Mouse (Mus musculus) naive thymus-derived CD4-positive, alpha-beta T cell, adult 2 months (primary cell): Measurements from ENCODE around the gene Mesd.

ENCODE experiments used
- DNase-seq: peaks from one replicate; pipeline ENCODE4 v3.0.0-alpha.2; 2011; ENCODE audit warnings: low read depth

Mesd gene

DNA sequence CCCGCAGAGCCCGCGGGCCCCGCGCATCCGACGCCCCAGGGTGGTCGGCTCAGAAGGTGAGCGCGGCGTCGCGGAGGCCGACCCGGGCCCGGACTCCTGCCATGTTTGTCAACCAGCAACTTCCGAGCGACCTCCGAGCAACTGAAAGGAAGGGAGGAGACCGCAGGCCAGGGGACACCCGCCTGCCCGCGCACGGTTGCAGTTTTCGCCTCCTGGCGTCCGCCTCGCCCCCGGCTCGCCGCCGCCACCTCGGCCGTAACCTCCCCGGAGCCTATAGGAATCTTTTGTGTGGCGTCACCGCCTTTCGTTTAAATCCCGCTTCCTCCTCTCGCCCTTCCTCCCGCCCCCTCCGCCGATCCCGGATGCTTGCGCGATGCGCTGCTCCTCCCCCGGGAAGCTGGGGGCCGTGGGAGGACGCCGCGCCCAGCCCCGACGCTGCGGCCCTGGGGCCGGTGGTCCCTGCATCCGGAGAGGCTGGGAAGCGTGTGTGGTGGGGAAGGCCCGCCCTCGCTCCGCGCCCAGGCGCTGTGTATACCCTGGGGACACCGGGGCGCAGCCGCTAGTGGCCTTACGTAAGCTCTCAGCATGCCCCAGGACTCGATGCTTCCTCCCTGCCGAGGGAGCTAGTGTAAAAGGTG is at the start of gene Mesd, which contains the start of gene Tlnrd1:
Mesd (plus strand) TSS at position 446 of the 638 bp plus-strand sequence.
Tlnrd1 (minus strand) TSS at position 285 of the 638 bp plus-strand sequence.
- peak; percentile 82 for DNase-seq

DNA sequence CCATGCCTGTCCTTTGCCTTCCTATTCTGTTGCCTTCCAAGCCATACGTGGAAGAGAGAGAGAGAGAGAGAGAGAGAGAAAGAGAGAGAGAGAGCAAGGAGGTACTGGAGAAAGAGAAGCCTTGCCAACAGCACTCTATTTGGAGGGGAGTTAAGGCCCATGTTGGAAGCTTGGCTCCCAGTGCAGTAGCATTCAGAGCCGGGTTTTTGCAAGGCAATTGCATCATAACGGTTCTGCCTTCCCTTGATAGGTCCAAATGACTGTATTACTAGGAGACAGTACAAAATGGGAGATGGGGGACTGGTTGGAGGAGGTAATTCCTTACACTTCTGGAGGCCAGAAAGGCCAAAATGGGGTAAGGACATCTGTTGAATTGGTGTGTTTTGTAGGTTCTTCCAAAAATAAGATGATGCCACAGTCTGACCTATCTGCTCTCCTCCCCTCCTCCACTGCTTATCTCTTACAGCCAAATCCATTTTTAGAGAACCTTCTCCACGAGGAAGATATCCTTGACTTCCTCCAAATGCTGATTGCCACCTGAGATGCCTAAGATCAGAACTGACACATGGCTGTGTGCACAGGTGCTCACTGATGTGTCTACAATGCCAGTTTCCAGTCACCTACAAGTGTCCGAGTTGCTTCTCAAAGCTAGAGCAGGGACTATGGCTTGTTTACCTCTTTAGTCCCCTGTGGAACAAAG is 45.6 kb upstream of the Mesd start:
- DNase-seq: no peak

DNA sequence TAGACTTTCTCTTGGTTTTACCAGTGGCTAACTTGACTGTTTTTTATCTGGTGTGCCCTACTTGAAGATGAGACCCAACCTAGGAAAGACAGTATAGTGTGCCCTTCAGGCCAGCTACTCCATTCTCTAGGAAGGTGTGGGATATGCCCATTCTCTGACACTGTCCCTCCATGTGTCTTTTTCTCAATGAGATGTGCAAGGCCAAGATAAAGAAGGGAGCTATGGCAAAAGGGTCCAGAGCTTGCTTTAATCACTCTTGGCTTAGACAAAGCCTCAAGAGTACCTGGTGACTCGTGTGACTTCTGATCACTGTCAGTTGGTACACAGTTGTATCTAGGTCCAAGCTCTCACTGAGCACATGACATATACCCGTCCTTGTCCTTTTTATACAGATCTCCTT is 44.2 kb upstream of the Mesd start:
- no peak for DNase-seq

DNA sequence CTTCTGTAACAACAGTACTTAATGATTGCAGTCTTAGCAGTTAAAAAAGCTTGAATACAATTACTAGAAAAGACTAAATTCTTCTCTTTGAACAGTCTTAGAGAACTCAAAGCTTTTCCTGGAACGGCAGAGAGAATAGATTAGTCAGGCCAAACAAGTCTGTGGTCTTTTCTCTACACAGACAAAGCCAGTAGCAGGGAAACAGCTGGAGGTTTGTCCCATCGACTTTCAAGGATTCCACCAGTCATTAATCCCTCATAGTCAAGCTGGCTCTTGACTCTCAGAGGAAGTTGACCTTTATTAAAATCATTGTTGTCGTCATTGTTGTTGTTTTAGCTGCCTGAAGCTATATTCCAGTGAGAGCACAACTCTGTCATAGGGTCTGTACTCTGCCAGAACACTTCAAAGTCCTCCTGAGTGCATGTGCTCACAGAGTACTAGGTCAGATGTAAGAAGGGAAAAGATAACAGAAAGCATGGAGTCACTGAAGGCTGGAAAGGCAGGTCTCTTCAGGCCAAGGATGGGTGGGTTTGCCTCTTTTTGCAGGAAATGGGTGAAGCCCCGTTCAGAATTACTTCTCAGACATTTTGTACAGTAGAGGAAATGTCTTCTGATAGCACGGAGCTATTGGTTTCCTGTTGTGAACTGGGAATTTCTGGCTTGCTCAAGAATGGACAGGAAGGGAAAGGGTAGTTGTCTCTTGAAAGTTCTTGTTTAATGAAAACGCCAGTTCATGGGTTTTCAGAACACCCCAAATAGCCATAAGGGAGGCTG is 41.6 kb upstream of the Mesd start:
- no peak for DNase-seq

DNA sequence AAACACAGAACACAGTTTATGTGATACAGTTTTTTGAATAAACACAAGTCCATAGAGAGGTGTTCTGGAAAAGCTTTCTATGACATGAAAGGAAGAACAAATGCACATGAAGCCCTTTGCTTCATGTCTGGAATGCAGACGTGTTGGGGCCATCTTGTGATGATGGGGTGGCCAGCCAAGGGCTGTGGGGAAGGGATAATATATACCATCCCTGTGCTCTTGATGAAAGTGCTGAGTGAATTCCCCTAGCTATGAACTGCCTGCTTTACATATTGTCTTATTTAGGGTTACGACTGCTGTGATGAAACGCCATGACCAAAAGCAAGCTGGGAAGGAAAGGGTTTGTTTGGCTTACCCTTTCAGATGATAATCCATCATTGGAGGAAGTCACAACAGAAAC is 39.5 kb upstream of the Mesd start:
- no peak for DNase-seq

DNA sequence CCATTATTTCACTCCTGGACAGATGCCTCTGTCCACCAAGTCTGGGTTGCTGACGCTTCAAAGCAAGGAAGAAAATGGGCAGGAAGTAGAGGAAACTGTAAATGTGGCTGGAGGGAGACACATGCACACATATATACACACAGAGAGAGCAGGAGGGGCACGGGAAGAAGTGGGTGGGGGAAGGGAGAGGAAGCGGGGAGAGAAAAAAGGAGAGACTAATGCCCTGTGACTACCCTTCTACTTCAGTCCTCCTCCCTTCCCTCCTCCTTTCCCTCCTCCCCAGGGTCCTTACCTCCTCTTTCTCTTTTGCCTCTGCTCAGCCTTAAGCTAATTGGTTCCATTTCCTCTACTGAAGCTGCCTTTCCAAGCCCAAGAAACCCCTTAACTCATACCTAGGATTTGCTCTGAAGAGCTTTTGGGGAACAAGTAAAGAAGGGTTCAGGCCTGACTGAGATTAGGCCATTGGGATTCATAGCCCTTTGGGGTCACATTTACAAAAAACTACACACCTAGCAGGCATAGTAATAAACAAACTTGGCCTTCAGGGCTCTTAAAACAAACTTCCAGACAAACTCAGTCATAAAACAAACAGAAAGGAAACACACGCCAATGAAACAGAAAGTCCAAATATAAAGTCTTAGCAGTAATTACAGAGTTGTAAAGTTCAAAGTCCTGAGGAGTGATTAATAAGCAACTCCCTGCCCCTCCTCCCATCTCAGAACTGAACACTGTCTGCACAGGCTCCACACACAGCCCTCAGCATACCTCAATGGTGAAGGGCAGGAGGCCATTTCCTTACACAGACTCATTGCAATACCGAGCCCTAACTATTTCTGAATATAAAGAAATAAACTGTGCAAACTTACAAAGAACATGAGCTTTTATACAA is 36.8 kb upstream of the Mesd start:
- no peak for DNase-seq

DNA sequence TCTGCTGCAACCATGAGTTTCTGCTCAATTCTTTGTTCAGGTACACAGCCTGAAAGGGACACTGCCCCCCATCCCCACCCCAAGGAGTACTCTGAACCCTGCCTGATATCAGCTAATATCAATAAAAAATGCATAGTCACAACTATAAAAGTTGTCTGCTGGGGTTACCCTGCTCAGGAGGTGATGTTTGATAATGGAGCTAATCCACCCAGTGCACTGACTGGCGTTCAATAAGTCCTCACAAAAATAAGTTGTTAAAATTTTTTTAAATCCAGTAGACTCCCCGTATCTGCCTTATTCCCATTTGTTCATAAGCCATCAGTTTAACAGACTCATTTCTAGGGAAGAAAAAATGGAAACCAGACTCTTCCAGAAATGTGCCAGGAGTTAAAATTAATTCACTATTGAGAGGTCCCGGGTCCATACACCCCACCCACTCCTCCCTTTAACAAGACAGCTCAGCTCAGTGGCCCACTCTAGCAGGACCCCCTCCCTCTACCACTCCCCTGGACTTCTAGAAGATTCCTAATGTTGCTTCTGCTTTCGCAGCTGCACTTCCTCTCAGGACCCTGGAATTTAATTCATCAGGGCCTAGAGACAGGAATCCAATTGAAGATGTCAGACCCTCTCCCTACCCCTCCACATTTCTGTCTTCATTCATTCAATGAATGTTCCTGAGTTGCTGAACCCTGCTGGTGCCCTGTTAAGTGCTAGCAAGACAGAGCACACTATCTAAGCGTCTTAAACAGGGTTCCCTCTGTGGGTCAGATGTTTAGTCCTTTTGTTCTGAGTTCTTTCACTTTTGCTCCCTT is 32.5 kb upstream of the Mesd start:
- DNase-seq: no peak

DNA sequence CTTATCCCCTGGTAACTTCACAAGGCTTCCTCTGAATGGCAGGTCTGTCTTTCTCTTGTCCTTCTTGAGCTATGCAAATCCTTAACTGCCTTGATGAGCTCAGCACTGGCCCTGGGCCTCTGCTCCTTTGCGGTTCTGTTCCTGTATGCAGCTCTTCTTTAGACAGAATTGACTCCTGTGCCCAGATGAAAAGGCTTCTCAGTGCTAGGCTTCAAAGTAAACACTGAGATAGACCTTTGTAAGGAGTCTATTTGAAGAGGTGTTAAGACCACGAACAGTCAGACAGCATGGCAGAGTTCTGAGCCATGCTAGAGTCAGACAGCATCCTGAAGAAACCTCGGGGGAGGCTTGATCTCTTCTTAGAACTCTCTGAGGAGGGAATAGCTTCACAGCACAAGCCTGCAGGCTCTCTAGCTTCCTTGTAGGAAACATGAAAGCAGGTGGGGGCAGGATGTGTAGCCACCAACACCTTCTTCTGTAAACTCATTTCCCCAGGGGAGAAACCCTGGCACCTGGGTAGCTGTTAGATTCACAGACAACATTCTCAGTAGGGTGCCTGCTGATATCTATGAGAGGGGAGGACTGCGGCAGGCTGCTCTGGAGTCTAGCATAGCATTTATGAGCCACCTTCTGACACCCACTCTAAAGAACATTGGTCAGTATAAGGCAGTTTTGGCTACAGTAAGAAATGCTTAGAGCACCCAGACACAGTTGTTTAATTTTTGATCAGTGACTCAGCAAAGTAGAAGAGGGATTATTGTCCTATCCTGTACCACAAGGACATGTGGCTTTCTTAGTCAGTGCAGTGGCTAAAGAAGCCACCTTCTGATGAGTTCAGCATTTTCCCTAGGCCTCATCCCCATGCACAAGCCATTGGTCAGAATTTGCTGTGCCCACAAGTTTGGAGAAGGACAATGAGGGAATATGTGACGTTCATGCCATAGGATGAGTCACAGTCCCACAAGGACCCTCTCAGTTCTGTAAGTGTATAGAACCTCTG is 31.6 kb upstream of the Mesd start:
- no peak for DNase-seq

DNA sequence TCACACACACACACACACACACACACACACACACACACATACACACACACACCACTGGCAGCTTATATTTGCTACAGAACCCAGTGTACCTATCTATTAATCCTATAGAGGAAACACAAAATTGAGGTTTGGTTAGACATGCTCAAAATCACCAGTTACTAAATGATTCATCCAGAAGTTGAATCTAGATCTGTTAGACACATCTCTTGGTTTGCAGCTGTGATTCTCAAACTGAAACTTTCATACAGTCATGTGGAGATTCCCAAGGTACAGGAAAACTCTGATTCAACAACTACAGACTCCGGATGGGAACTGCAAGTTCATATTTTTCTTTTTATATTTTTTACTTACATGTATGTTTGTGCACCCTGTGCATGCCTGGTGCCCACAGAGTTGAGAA is 29.1 kb upstream of the Mesd start:
- DNase-seq: no peak

DNA sequence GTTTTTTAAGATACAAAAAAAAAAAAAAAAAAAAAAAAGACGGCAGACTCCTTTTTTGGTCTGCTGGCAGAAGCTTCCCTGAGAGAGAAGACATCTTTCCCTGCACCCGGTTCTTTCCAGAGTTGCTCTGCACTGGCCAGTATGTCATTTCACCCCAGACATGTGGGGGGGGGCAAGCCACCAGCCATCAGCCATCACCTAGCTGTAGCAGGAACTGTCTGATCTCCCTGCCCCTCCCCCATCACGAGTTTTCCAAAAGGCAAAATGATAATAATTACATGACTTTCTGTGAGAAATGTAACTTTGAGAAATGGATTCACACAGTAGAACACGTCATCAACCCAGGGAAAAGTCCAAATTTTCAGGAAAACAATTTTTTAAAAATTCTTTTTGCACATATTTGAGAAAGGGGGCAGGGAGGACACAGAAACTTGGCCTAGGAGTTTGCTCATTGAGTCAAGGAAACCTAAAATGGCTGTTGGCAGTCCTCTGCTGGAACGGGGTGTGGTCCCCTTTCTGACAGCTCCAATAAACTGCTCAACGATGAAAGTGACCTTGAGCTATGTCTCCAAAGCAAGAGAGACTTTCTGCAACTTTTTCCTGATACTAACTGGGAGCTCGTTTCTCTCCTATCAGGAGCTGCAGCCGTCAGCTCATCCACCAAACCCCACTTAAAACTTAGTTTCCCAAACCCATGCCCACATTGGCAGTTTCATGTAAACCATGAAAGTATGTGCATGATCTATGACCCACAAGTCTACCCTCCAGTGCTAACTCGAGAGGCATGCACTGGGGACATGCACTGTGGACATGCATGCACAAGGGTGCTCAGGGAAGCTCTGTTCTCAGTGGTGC is 27.7 kb upstream of the Mesd start:
- no peak for DNase-seq

DNA sequence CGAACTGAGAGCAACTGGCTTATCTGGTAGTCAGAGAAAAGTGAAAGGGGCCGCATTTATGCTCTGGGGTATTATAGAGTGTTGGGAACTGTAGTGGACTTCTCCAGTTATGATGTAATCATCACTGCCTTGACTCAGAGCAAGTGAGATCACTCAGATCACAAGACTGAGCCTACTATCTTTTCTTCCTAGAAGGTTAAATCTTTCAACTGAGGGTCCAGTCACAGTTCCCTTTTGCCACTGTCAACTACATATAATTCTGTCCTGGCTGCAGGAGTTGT is 27.1 kb upstream of the Mesd start:
- DNase-seq: no peak

DNA sequence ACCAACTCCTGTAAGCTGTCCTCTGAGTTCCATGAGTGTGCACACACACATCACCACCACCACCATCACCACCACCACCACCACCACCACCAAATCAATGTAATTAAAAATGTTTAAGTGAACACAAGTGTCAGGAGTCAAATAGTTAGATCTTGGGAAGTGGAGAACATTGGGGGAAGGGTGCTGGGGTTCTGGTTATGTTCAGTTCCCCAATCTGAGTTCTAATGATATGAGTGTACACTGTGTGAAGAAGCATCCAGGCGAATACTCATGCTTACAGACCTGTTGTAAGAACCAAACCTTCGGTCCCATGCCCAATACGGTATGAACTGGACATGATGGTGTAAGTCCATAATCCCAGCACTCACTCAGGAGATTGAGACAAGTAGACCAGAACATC is 26.3 kb upstream of the Mesd start:
- DNase-seq: no peak

DNA sequence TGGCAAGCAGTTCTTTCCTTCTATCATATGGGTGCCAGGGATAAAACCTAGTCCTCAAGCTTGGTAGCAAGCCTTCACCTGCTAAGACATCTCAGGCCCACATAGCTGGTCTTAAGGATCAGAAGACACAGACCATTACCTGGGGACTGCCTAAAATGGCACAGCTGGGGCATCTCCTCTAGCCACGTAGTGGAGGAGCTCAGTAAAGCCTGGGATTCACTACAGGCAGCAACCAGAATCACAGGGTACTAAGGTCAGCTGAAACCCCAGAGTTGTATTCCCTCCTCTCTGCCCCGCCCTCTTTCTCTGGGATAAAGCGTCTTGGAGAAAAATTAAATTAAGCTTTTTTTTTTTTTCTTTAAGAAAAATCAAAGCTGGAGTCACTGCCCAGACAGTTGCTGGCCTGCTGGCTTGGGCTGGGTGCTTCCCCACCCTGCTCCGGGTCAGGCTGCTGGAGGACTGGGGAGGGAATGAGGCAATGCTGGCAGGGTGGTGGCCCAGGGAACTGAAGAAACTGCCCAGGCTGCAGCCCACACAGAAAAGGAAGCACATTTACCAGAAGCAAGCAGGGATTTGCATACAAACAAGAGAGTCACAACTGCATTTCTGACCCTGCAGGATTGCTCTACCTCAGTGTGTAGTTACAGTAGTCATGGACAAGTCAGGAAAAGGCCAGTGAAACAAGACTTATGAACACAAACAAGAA is 24.7 kb upstream of the Mesd start:
- DNase-seq: no peak

DNA sequence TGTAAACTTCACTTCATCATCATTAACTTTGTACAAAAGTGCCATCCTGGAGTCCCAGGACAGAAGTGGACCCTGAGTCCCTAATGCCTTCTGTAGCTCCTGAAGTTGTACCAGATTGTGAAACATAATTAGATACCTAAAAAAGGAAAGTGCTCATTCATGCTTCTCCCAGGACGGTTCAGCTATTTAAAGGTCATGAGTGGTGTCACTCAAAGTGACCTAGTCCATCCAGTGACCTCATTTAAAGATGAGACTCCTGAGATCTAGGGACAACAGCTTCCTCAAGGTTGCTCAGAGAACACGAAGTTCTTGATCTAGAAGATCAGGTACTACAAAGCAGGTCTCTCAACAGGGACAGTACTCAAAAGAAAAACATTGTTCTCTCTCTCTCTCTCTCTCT is 20.7 kb upstream of the Mesd start:
- DNase-seq: no peak

DNA sequence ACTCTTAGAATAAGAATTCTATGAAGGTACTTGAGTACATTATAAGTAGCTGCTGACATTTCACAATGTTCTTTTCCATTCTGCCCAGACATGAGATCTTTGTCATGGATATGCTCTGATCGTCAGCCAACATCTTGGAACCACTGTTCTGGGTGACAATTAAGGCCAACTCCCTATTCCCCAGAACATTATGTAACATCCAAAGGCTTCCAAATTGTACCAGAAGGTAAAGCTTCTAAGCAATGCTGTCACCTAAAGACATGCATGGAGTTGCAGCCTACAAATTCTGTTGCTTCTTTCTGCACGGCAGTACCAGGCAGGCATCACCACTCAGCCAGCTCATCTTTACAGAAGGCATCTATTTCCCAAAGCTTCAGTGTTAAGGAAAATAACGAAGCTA is 16.1 kb upstream of the Mesd start:
- no peak for DNase-seq

DNA sequence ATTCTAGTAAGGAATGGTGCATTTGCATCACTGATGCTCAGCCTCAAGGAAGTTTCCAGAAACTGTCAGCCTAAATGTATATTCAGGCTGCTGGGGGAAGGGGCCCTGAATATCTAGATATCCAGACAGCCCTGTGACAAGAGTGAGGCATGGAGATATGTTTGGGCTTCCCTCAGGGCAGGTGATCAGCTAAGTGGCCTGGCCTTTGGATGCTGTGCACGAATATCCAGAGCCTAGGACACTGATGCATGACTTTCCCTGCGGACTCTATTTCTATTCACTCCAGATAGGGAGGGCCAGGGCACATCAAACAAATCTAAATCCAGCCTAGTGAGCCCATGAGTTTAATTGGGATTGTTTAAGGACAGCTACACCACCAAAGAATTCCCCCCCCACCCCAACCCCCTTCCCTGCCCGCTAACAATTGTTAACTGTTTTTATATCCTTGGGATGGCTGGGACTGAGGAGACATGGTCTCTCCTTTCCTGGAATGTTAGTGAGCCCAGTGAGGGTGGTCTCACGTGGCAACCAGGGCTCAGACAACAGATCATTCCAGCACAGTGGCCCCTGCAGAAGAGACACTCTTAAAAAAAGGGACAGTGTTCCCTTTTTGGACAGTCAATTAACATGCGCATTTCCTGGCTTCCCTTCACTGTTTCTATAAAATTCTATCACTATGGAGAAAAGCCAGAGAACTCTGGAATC is 14.3 kb upstream of the Mesd start:
- no peak for DNase-seq

DNA sequence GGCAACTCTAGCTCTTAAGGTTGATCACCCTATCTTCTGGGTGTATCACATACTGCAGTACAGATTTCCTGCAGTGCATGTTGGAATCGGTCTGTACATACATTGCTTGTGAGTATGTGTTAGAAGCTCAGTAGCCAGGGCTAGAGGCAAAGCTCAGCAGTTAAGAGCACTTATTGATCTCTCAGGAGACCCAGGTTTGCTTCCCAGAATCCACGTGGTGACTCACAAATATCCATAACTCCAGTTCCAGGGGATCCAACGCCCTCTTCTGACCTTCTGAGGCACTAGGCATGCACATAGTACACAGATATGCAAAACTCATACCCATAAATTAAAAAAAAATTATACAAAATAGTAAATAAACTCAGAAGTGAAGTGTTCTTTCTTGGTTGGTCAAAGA is 7.2 kb upstream of the Mesd start:
- no peak for DNase-seq
